Mouse (Mus musculus) embryonic facial prominence, embryonic 10.5 days (tissue): ENCODE measurements around the gene Hist1h2bc. TPM values are rescaled to one million over a fixed set of nuclear protein-coding genes. Genes with fewer than 3 reads are reported as not detected.
"Not testable (repeated sequence)": the region's sequence is repeated elsewhere in the genome, so short reads cannot be mapped to it uniquely, and the experiment has no call there.

Experiments
- DNase-seq: peaks from one replicate; pipeline ENCODE4 v3.0.0-alpha.2; 2017; ENCODE audit warnings: low spot score
- H3K27ac ChIP-seq: fragments of 300-500 bp; sonication (generic); replicated peaks from 2 replicates; pipeline ENCODE4 v1.5.1; 2016; ENCODE audit warnings: mild to moderate bottlenecking
- H3K27me3 ChIP-seq: fragments of 300-500 bp; sonication (generic); replicated peaks from 2 replicates; pipeline ENCODE4 v1.6.1; 2016; ENCODE audit warnings: low read depth, mild to moderate bottlenecking; ENCODE audit not compliant: poor library complexity, severe bottlenecking
- H3K36me3 ChIP-seq: fragments of 300-500 bp; sonication (generic); replicated peaks from 2 replicates; pipeline ENCODE4 v1.6.1; 2016; ENCODE audit warnings: mild to moderate bottlenecking, moderate library complexity
- H3K4me1 ChIP-seq: fragments of 300-500 bp; sonication (generic); 2 replicates; pipeline ENCODE4 v1.6.1; 2016
- H3K4me3 ChIP-seq: fragments of 300-500 bp; sonication (generic); 2 replicates; pipeline ENCODE4 v1.5.1; 2016; ENCODE audit warnings: mild to moderate bottlenecking, moderate library complexity
- H3K9me3 ChIP-seq: fragments of 300-500 bp; sonication (generic); 2 replicates; pipeline ENCODE4 v1.6.1; 2016; ENCODE audit warnings: mild to moderate bottlenecking
- WGBS: fragments of 180-500 bp; shearing (Covaris S2); methylation state at CpG from one replicate; pipeline ENCODE4 v1.1.7; 2016; 5-methylcytosine and 5-hydroxymethylcytosine counted together
- polyA plus RNA-seq: library from polyadenylated mRNA; unstranded; fragments of >200 nt; fragmentation: Nextera tagmentation; extraction: Ambion mirVana; gene quantifications from 2 replicates; pipeline ENCODE4 v1.2.1, GENCODE M21; 2016

Gene Hist1h2bc
- 19.0 and 20.3 TPM in 2 replicates for polyA plus RNA-seq

DNA sequence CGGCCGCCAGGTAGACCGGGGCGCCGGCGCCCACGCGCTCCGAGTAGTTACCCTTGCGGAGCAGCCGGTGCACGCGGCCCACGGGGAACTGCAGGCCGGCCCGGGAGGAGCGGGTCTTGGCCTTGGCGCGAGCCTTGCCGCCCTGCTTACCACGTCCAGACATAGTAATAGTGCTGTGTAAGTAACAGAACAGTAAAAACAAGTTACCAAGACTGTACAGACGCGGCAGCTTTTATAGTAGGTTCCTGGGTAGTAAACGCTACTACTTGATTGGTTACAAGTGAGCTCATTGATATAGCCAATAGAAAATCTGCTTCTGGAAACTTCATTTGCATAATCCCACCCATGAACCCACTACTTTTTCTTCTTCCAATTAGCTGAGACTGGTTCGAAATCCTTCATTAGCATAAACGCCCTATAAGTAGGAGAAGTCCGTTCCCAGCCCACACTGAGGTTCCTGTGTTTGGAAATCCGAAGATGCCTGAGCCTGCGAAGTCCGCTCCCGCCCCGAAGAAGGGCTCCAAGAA is at the start of gene Hist1h2bc, which contains the start of gene Hist1h2ac:
Hist1h2bc (plus strand) TSS at position 445 of the 527 bp plus-strand sequence.
Hist1h2ac (minus strand) TSS at position 194 of the 527 bp plus-strand sequence.
- H3K36me3 ChIP-seq, result no peaks in the 10 kb centered on the region
- DNase-seq, result peak; percentile 87
- no peaks in the 10 kb centered on the region for H3K9me3 ChIP-seq
- H3K4me1 ChIP-seq, result peaks cover 23% of the 10 kb centered on the region
- under 1% methylated on average over 32 of the region's 32 CpGs for WGBS
- peak within 1 kb of the TSS; percentile 93 for H3K27ac ChIP-seq
- no peaks in the 10 kb centered on the region for H3K27me3 ChIP-seq
- peak within 1 kb of the TSS; percentile 60 for H3K4me3 ChIP-seq

DNA sequence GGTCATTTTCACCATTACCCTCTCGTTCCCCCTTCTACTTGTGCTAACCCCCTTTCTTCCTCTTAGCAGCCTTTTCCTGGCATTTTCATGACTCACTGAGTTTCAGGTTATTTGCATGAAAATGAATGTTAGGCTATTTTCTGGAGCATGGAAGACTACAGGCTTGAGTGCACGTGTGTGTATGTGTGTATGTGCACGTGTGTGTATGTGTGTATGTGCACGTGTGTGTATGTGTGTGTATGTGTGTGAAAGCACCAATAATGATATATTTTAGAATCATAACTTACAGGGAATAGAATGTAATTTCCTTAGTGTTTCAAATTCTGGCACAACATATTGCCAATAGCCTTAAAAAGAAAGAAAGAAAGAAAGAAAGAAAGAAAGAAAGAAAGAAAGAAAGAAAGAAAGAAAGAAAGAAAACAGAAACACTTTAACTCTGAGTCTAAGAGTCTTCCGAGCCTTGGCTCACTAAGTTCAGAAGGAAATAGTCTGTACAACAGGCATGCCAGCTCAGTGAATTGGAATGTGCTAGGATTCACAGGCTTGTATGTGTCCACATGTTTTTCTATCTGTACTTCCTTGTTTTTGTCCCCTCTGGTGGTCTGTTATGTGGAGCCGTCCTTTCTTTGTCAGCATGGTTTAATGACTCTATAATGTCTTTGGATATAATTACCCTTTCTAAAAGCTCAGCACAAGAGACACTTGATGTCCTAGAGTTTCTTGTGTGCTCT is 24.2 kb upstream of the Hist1h2bc start:
- H3K4me1 ChIP-seq, result no peaks in the 10 kb centered on the region
- H3K27me3 ChIP-seq, result no peaks in the 10 kb centered on the region
- H3K27ac ChIP-seq, result no peak overlapping the region
- H3K36me3 ChIP-seq, result no peaks in the 10 kb centered on the region
- H3K4me3 ChIP-seq, result no peak overlapping the region
- no peak for DNase-seq
- WGBS, result 82% methylated on average over 6 of the region's 6 CpGs
- H3K9me3 ChIP-seq, result no peaks in the 10 kb centered on the region

DNA sequence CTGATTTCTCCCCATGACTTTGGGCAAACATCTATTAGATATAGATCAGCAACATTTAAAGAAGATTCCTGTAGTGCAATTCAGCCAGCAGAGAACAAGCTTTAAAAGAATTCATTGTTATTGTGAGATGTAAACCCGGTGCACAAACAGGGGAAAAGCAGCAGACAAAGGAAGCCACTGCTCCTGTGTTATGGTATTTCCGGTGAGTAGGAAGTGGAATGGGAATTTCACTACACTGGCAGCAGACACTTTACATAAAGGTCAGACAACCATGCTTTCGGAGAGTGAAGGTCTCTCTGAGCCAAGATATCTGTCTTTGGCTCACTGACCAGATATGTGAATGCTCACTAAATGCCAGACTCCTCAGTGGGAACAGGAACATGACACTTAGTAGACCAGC is 21.5 kb upstream of the Hist1h2bc start:
- 80% methylated on average over 3 of the region's 3 CpGs for WGBS
- Histone ChIP-seq H3K9me3 (no peaks in the 10 kb centered on the region), H3K36me3 (no peaks in the 10 kb centered on the region), H3K27me3 (no peaks in the 10 kb centered on the region), H3K27ac (no peak overlapping the region), H3K4me1 (no peaks in the 10 kb centered on the region), H3K4me3 (no peak overlapping the region)
- DNase-seq, result no peak

DNA sequence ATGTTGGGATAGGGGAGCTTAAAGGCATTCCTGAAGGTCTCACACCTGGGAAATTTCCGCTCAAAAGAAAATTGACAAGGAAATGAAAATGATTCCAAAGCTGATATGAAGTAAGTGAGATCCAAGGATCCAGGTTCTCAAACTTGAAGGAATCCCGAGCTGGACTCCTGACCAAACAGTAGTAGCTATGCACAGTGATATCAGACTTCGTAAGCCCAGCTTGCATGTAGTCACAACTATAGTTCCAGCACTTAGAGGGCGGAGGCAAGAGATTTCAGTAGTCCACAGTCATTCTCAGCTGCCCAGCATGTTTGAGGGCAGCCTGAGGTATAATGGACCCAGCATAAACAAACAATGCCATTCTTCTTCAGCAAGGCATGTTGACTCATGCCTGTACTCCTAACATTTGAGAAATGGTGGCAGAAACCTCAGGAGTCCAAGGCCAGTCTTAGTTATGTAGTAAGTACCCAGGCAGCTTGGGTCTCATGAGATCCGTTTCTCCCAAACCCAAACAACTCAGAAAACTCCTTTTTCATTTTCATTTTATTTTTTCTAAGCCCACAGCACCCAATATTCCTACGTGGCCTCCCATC is 1.9 kb upstream of the Hist1h2bc start:
- no peak for DNase-seq
- Histone ChIP-seq H3K9me3 (no peaks in the 10 kb centered on the region), H3K4me3 (peak overlapping the region; percentile 56; the same call in 1 of the 2 replicates), H3K4me1 (peaks cover 23% of the 10 kb centered on the region), H3K27me3 (no peaks in the 10 kb centered on the region), H3K36me3 (no peaks in the 10 kb centered on the region), H3K27ac (peak overlapping the region; percentile 86)
- WGBS, result 86% methylated on average over 6 of the region's 6 CpGs

DNA sequence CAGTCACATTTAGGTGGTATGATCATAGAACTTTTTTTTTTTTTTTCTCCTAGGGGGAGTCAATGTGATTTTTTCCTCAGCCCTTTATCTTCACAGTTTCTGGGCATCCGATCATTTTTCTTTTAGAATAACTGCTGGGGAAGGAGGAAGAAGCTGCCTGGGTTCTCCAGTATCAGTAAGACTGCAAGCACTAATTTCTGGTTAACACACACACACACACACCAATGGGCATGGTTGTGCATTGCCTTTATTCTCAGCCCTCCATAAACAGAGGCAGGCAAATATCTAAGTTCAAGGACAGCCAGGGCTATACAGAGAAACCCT is 1.4 kb upstream of the Hist1h2bc start:
- H3K27me3 ChIP-seq, result no peaks in the 10 kb centered on the region

DNA sequence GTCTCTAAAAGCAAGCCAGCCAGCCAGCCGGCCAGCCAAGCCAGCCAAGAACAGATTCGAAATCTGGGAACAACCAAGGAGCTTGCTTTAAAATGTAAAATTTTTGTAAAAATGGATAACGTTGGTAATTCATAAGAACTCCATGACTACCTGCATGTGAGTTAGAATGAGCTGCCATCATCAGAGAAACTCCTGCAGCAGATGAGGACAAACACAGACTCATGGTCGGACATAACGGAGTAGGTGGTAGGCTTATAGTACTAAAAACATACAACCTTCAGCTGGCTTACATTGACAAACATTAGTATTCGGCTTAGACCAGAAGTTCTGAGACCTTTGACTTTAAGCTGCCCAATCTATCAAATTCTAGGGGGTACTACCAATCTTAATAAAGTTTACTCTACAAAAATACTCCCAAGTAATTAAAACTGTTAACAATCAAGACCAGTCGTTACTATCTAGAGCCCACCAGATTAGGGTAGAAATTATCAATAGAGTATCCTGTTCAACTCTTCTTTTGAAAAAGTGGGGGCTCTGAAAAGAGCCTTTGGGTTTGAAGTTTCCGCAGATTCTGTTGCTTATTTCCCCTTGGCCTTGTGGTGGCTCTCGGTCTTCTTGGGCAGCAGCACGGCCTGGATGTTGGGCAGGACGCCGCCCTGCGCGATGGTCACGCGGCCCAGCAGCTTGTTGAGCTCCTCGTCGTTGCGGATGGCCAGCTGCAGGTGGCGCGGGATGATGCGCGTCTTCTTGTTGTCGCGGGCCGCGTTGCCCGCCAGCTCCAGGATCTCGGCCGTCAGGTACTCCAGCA is 848 bp upstream of the Hist1h2bc start:
- Histone ChIP-seq H3K4me1 (peaks cover 23% of the 10 kb centered on the region), H3K4me3 (peak overlapping the region; percentile 56), H3K27ac (peak overlapping the region; percentile 86)
- H3K36me3 ChIP-seq, H3K27me3 ChIP-seq, H3K9me3 ChIP-seq: not testable (repeated sequence)
- DNase-seq, result peak; percentile 56
- WGBS, result 8% methylated on average over 18 of the region's 30 CpGs

More for the DNA sequence above, 1.4 kb upstream of the Hist1h2bc start:
- H3K4me3 ChIP-seq, result peak overlapping the region; percentile 56
- H3K9me3 ChIP-seq, result no peaks in the 10 kb centered on the region
- H3K4me1 ChIP-seq, result peaks cover 23% of the 10 kb centered on the region
- 69% methylated on average over 1 of the region's 1 CpGs for WGBS
- H3K27ac ChIP-seq, result peak overlapping the region; percentile 86
- no peaks in the 10 kb centered on the region for H3K36me3 ChIP-seq
- DNase-seq, result no peak

DNA sequence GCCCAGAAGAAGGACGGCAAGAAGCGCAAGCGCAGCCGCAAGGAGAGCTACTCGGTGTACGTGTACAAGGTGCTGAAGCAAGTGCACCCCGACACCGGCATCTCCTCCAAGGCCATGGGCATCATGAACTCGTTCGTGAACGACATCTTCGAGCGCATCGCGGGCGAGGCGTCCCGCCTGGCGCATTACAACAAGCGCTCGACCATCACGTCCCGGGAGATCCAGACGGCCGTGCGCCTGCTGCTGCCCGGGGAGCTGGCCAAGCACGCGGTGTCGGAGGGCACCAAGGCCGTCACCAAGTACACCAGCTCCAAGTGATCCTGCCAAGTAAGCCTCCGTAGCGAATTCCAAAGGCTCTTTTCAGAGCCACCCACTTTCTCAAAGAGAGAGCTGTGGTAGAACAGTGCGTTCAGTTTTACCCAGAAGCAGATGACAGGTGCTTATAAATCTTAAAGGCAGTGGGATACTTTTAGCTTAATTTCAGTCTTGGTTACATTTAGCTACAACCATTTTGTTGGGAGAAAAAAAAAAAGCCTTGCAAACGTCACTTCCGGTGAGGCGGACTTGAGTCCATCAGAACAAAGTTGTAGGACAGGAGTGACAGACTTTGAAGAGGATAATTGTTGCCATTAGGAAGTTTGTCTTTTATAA is 421 bp downstream of the Hist1h2bc start:
- WGBS, result under 1% methylated on average over 25 of the region's 37 CpGs
- Histone ChIP-seq H3K27ac (peak overlapping the region; percentile 93), H3K4me3 (peak overlapping the region; percentile 60), H3K4me1 (peaks cover 23% of the 10 kb centered on the region)
- not testable (repeated sequence) for H3K36me3 ChIP-seq, H3K9me3 ChIP-seq, H3K27me3 ChIP-seq
- peak; percentile 60 for DNase-seq

DNA sequence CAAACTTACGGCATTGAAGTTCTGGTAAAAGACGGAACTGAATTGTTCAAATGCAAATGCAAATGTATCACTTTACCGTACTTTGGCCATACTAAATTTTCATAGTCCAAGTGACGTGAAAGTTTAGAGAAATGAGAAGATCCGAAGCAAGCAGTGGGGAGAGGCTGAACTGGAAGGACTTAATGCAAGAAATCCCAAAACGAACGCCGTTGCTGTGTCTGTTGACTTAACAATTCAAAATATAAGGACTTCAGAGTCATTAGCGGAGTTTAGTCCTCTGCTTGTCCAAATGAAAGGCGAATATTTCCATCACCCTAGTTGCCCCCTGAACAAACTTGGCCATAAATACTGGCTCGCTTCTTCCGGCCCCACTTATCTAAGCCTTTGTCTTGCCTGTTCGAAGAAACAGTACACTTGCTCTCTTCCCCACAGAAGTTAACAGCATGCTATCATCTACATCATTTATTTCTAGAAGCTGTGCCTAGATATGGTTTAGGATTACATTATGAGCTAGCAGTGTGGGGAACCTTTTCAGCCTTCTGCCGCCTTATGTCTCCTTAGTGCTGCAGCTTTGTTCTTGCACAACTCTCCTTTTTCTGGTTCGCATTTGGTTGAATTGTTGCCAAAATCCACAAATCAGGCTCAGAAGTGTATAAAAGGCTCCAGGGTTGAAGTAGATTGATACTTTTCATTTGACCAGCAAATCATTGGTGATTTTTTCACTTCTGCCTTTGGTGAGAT is 1.3 kb downstream of the Hist1h2bc start:
- H3K9me3 ChIP-seq, result no peaks in the 10 kb centered on the region
- 21% methylated on average over 15 of the region's 15 CpGs for WGBS
- H3K27me3 ChIP-seq, result no peaks in the 10 kb centered on the region
- H3K4me1 ChIP-seq, result peaks cover 23% of the 10 kb centered on the region
- peak overlapping the region; percentile 60 for H3K4me3 ChIP-seq
- peak; percentile 46 for DNase-seq
- H3K36me3 ChIP-seq, result no peaks in the 10 kb centered on the region
- peak overlapping the region; percentile 93 for H3K27ac ChIP-seq

DNA sequence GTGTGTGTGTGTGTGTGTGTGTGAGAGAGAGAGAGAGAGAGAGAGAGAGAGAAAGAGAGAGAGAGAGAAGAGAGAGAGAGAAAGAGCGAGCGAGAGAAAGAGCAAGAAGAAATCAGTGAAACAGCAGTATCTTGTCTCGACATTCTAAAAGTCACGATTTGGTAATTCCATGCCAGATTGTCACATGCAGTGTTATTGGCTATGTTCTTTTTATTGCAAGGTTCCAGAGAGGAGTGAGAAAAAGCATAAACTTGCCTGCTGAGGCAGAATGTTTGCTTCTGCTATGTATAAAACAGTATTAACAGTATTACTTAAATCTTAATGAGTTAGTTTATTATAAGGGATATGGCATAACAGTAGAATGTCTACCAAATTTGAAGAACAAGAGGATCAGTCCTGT is 2.0 kb downstream of the Hist1h2bc start:
- Histone ChIP-seq H3K9me3 (no peaks in the 10 kb centered on the region), H3K27me3 (no peaks in the 10 kb centered on the region), H3K4me3 (peak overlapping the region; percentile 60), H3K27ac (peak overlapping the region; percentile 93), H3K36me3 (no peaks in the 10 kb centered on the region), H3K4me1 (peaks cover 23% of the 10 kb centered on the region)
- DNase-seq, result no peak
- WGBS, result 70% methylated on average over 4 of the region's 4 CpGs

DNA sequence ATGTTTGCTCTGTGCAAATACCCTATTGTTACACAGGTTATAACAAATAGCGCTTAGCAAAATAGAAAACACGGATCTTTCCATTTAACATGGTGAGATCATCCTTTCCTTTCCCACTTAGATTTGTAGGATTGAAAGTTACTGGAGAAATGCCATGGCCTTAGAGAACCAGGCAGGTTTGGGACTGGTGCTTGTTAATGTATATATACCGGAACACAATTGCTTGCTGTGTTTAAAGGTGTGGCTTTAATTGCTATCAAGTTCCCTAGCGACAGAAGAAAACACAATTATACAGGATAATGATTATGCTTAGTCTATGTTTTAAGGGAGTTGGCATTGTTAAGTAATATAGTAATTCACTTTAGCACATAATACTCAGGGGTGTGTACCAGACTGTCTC is 3.2 kb downstream of the Hist1h2bc start:
- H3K27ac ChIP-seq, result no peak overlapping the region; the same call in 1 of the 2 replicates
- H3K4me1 ChIP-seq, result peaks cover 20% of the 10 kb centered on the region
- WGBS, result 88% methylated on average over 4 of the region's 4 CpGs
- H3K4me3 ChIP-seq, result no peak overlapping the region
- no peaks in the 10 kb centered on the region for H3K27me3 ChIP-seq
- no peaks in the 10 kb centered on the region for H3K36me3 ChIP-seq
- no peaks in the 10 kb centered on the region for H3K9me3 ChIP-seq
- DNase-seq, result no peak

DNA sequence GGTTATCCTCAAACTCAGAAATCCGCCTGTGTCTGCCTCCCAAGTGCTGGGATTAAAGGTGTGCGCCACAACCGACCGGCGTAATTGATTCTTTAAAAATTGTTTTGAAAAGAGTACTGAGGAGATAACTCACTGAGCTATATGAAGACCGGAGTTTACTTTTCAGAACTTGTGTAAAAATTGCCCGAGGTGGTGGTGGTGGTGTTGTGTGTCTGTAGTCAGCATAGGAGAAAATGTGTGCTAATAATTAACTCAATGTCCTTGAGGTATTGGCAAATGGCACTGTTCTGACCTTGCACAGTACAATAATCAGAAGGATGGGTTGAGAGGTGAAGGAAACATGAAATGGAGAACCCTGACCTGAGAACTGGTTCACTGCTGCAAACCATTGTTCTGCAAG is 3.9 kb downstream of the Hist1h2bc start:
- Histone ChIP-seq H3K4me1 (peaks cover 16% of the 10 kb centered on the region), H3K36me3 (no peaks in the 10 kb centered on the region), H3K27me3 (no peaks in the 10 kb centered on the region), H3K27ac (no peak overlapping the region), H3K9me3 (no peaks in the 10 kb centered on the region), H3K4me3 (no peak overlapping the region)
- WGBS, result 91% methylated on average over 7 of the region's 7 CpGs
- no peak for DNase-seq
